ENCODE assay signal across 8 mouse cellular contexts in genomic region chrX:20950191-20950880, GRCm38 (mm10). TPM values are rescaled to one million over a fixed set of nuclear protein-coding genes. Genes with fewer than 3 reads are reported as not detected.
A peak's percentile ranks its signal among the peaks of the same experiment; 100 is the strongest.
DNase-seq lines count a peak whose midpoint lies in the region; ATAC-seq and TF ChIP-seq lines count a peak whose summit lies in the region.

Gene Elk1, minus strand, starts transcription at chrX:20950608.

- dilution Hi-C loops in CH12.LX (cut with MboI; ENCODE audit: extremely low pct_ligation_motif_present, extremely low pct_unique_long_range_greater_than_20kb, low sequenced_read_pairs), result no loop called here

- peaks cover 0 to 4% of the 10 kb centered on the region in 2 experiments; a peak in 1 of 4 replicates for H3K4me1 ChIP-seq in CH12.LX (ENCODE audit: control insufficient read depth in 1 of 2, insufficient read depth in 2 of 2)
- peaks cover 7% of the 10 kb centered on the region; the same call in 1 of the 2 replicates for H3K4me1 ChIP-seq in forebrain, embryonic 12.5 days
- no peaks in the 10 kb centered on the region for H3K4me1 ChIP-seq in heart, postnatal 0 days (ENCODE audit: control insufficient read depth, insufficient read depth)
- H3K4me1 ChIP-seq in liver, embryonic 16.5 days (ENCODE audit: control insufficient read depth, low read depth, low read length), result no peaks in the 10 kb centered on the region
- H3K4me1 ChIP-seq in neural tube, embryonic 13.5 days (replicated peaks), result peaks cover 16% of the 10 kb centered on the region
- H3K4me1 ChIP-seq in testis, adult 2 months (ENCODE audit: control insufficient read depth, insufficient read depth, low read length), result no peaks in the 10 kb centered on the region; the same call in 1 of the 2 replicates

- no peak for TF ChIP-seq EP300 in CH12.LX (IDR thresholded peaks at IDR 0.05; ENCODE audit: low read length)
- TF ChIP-seq EP300 in heart, postnatal 0 days (IDR thresholded peaks at IDR 0.05; ENCODE audit: low read depth), result no peak

- 16% methylated on average over 28 of the region's 30 CpGs for WGBS in forebrain, embryonic 12.5 days
- WGBS in heart, postnatal 0 days, result 13% methylated on average over 27 of the region's 30 CpGs
- 21% methylated on average over 17 of the region's 30 CpGs for WGBS in liver, embryonic 16.5 days (ENCODE audit: insufficient replicate concordance)
- 12% methylated on average over 30 of the region's 30 CpGs for WGBS in neural tube, embryonic 13.5 days

- peak; percentile 45; the same call in 1 of the 2 replicates for TF ChIP-seq POLR2A in CH12.LX (IDR thresholded peaks at IDR 0.05; ENCODE audit: low read depth, low read length)
- TF ChIP-seq POLR2A in testis, adult 2 months (IDR thresholded peaks at IDR 0.05; ENCODE audit: control insufficient read depth, low read depth, low read length), result no peak

- H3K9ac ChIP-seq in CH12.LX (ENCODE audit: insufficient read depth, low read depth), result peak within 1 kb of the TSS; percentile 63
- peak within 1 kb of the TSS; percentile 60 for H3K9ac ChIP-seq in forebrain, embryonic 12.5 days
- H3K9ac ChIP-seq in heart, postnatal 0 days (replicated peaks; ENCODE audit: low read depth, low read length), result peak within 1 kb of the TSS; percentile 52
- H3K9ac ChIP-seq in liver, embryonic 16.5 days (ENCODE audit: low read depth, low read length), result peak within 1 kb of the TSS; percentile 64
- peak within 1 kb of the TSS; percentile 73 for H3K9ac ChIP-seq in neural tube, embryonic 13.5 days

- H3K9me3 ChIP-seq in CH12.LX (replicated peaks; ENCODE audit: low read length), result no peaks in the 10 kb centered on the region
- no peaks in the 10 kb centered on the region for H3K9me3 ChIP-seq in forebrain, embryonic 12.5 days
- no peaks in the 10 kb centered on the region for H3K9me3 ChIP-seq in heart, postnatal 0 days (replicated peaks; ENCODE audit: control insufficient read depth, low read length)
- H3K9me3 ChIP-seq in liver, embryonic 16.5 days (replicated peaks; ENCODE audit: control insufficient read depth, low read length), result no peaks in the 10 kb centered on the region
- H3K9me3 ChIP-seq in neural tube, embryonic 13.5 days, result no peaks in the 10 kb centered on the region

- peak within 1 kb of the TSS; percentile 50; the same call in 1 of the 2 replicates for H3K4me2 ChIP-seq in CH12.LX (ENCODE audit: insufficient read depth, low read depth, poor library complexity, severe bottlenecking)
- peak within 1 kb of the TSS; percentile 52 for H3K4me2 ChIP-seq in forebrain, embryonic 12.5 days
- peak within 1 kb of the TSS; percentile 60 for H3K4me2 ChIP-seq in heart, postnatal 0 days (ENCODE audit: low read depth, low read length)
- H3K4me2 ChIP-seq in liver, embryonic 16.5 days (ENCODE audit: low read depth, low read length), result peak within 1 kb of the TSS; percentile 63
- H3K4me2 ChIP-seq in neural tube, embryonic 13.5 days, result peak within 1 kb of the TSS; percentile 58

- H3K79me2 ChIP-seq in CH12.LX (replicated peaks; ENCODE audit: control insufficient read depth, extremely low read depth, insufficient read depth, poor library complexity, severe bottlenecking), result no peaks in the 10 kb centered on the region

- in situ Hi-C loops in CH12.LX (cut with MboI; ENCODE audit: low pct_ligation_motif_present, low pct_unique_long_range_greater_than_20kb, low sequenced_read_pairs), result loop anchor here (10.0 kb wide), 1 partner anchor 116 kb away; no protein-coding TSS in a partner anchor

- TF ChIP-seq CTCF in CH12.LX (conservative IDR thresholded peaks at IDR 0.05 in 1 of 2, IDR thresholded peaks at IDR 0.05 in 1 of 2; ENCODE audit: low read depth in 2 of 2, low read length in 2 of 2), result no peak
- no peak for TF ChIP-seq CTCF in heart, postnatal 0 days (IDR thresholded peaks at IDR 0.05; ENCODE audit: low read depth)
- no peak for TF ChIP-seq CTCF in testis, adult 2 months (IDR thresholded peaks at IDR 0.05; ENCODE audit: control insufficient read depth, insufficient read depth, insufficient replicate concordance, low read depth, low read length)

- DNase-seq in CH12.LX (ENCODE audit: extremely low read depth), result peak; percentile 90
- peak; percentile 81 for DNase-seq in c-Kit-positive CD71-positive TER-119-negative erythroid progenitor cells, embryonic 14.5 days (ENCODE audit: low read depth)
- peak; percentile 93 for DNase-seq in heart, postnatal 0 days (ENCODE audit: low spot score)
- DNase-seq in kidney, postnatal 4 days, result peak; percentile 84 to 90

- H3K27ac ChIP-seq in CH12.LX (ENCODE audit: insufficient read depth, low read depth), result 0 out of 2 replicates have a peak within 1 kb of the TSS, but pooled peaks have one; percentile 28
- H3K27ac ChIP-seq in forebrain, embryonic 12.5 days, result peak within 1 kb of the TSS; percentile 60
- peak within 1 kb of the TSS; percentile 82 for H3K27ac ChIP-seq in heart, postnatal 0 days (ENCODE audit: low read depth)
- no peak within 1 kb of the TSS for H3K27ac ChIP-seq in liver, embryonic 16.5 days (ENCODE audit: low read length)
- H3K27ac ChIP-seq in neural tube, embryonic 13.5 days (replicated peaks), result peak within 1 kb of the TSS; percentile 79
- peak within 1 kb of the TSS; percentile 63 for H3K27ac ChIP-seq in testis, adult 2 months (ENCODE audit: control insufficient read depth, insufficient read depth, low read depth, low read length)

- peak; percentile 98 for ATAC-seq in forebrain, embryonic 12.5 days (ENCODE audit: low FRiP score)
- ATAC-seq in heart, postnatal 0 days (ENCODE audit: insufficient read depth, low read depth), result peak; percentile 97
- ATAC-seq in liver, embryonic 16.5 days (ENCODE audit: low read depth), result peak; percentile 94
- ATAC-seq in neural tube, embryonic 13.5 days (ENCODE audit: low read depth), result peak; percentile 98

- H3K27me3 ChIP-seq in CH12.LX (replicated peaks), result no peaks in the 10 kb centered on the region
- no peaks in the 10 kb centered on the region for H3K27me3 ChIP-seq in forebrain, embryonic 12.5 days
- no peaks in the 10 kb centered on the region for H3K27me3 ChIP-seq in heart, postnatal 0 days (ENCODE audit: control insufficient read depth, insufficient read depth, low read length)
- no peaks in the 10 kb centered on the region for H3K27me3 ChIP-seq in liver, embryonic 16.5 days (ENCODE audit: control insufficient read depth, insufficient read depth, low read depth, low read length)
- H3K27me3 ChIP-seq in neural tube, embryonic 13.5 days, result no peaks in the 10 kb centered on the region
- H3K27me3 ChIP-seq in testis, adult 2 months (ENCODE audit: control insufficient read depth, insufficient read depth, low read length), result no peaks in the 10 kb centered on the region

- no peak for TF ChIP-seq RAD21 in CH12.LX (IDR thresholded peaks at IDR 0.05; ENCODE audit: low read depth, low read length)

- peaks cover 3 to 14% of the 10 kb centered on the region in 2 experiments for H3K36me3 ChIP-seq in CH12.LX (replicated peaks in 1 of 2; ENCODE audit: control insufficient read depth in 1 of 2, insufficient read depth in 1 of 2, low read length in 1 of 2)
- H3K36me3 ChIP-seq in forebrain, embryonic 12.5 days (replicated peaks), result no peaks in the 10 kb centered on the region
- no peaks in the 10 kb centered on the region for H3K36me3 ChIP-seq in heart, postnatal 0 days (replicated peaks; ENCODE audit: control insufficient read depth, insufficient read depth, low read length)
- no peaks in the 10 kb centered on the region for H3K36me3 ChIP-seq in liver, embryonic 16.5 days (ENCODE audit: control insufficient read depth, insufficient read depth)
- 0 out of 2 replicates have a peak, but pooled peaks cover 3% of the 10 kb centered on the region for H3K36me3 ChIP-seq in neural tube, embryonic 13.5 days
- H3K36me3 ChIP-seq in testis, adult 2 months (ENCODE audit: control insufficient read depth, insufficient read depth, low read length), result no peaks in the 10 kb centered on the region

- peak within 1 kb of the TSS; percentile 62 to 86 (median 64) for H3K4me3 ChIP-seq in CH12.LX (replicated peaks in 1 of 3; ENCODE audit: low read depth in 2 of 3, low read length in 2 of 3, poor library complexity in 1 of 3)
- peak within 1 kb of the TSS; percentile 61 for H3K4me3 ChIP-seq in forebrain, embryonic 12.5 days (replicated peaks)
- H3K4me3 ChIP-seq in heart, postnatal 0 days (ENCODE audit: low read depth, low read length), result peak within 1 kb of the TSS; percentile 69
- H3K4me3 ChIP-seq in liver, embryonic 16.5 days (ENCODE audit: low read depth, low read length), result peak within 1 kb of the TSS; percentile 65
- peak within 1 kb of the TSS; percentile 62 for H3K4me3 ChIP-seq in neural tube, embryonic 13.5 days
- peak within 1 kb of the TSS; percentile 85 for H3K4me3 ChIP-seq in testis, adult 2 months (ENCODE audit: control insufficient read depth, low read depth, low read length)

TF ChIP-seq in CH12.LX, 34 proteins besides CTCF, POLR2A, EP300 and RAD21 (continues in another document):
- no peak for TF ChIP-seq JUN (IDR thresholded peaks at IDR 0.05; ENCODE audit: insufficient read depth, low read depth, low read length)
- no peak for TF ChIP-seq ZNF384 (IDR thresholded peaks at IDR 0.05; ENCODE audit: low read depth, low read length)
- no peak for TF ChIP-seq ZMIZ1 (IDR thresholded peaks at IDR 0.05; ENCODE audit: low read depth, low read length)
- TF ChIP-seq MEF2A (IDR thresholded peaks at IDR 0.05; ENCODE audit: borderline replicate concordance, low read depth, low read length), result no peak
- no peak for TF ChIP-seq IRF4 (IDR thresholded peaks at IDR 0.05; ENCODE audit: low read depth, low read length)
- peak; percentile 46 for TF ChIP-seq CHD2 (IDR thresholded peaks at IDR 0.05; ENCODE audit: low read length)
- peak; percentile 76 for TF ChIP-seq USF1 (IDR thresholded peaks at IDR 0.05; ENCODE audit: low read depth, low read length)
- no peak for TF ChIP-seq ELF1 (IDR thresholded peaks at IDR 0.05; ENCODE audit: low read depth, low read length)
- no peak for TF ChIP-seq UBTF (IDR thresholded peaks at IDR 0.05; ENCODE audit: low read depth, low read length)
- no peak for TF ChIP-seq SIN3A (IDR thresholded peaks at IDR 0.05; ENCODE audit: low read length)
- TF ChIP-seq MAZ (IDR thresholded peaks at IDR 0.05; ENCODE audit: low read depth, low read length), result no peak
- TF ChIP-seq HCFC1 (IDR thresholded peaks at IDR 0.05; ENCODE audit: low read depth, low read length), result no peak
- no peak for TF ChIP-seq ETS1 (conservative IDR thresholded peaks at IDR 0.05; ENCODE audit: low read depth, low read length)

RNA-seq across cellular contexts. Expression of gene Elk1, which starts in this region (rescaled TPM):
- total RNA-seq in CH12.LX (2012; rRNA removed) (4.7 and 4.8 TPM in 2 replicates), CH12.LX (2014; rRNA removed) (3.5 and 4.0 TPM in 2 replicates)
- 7.6 and 8.3 TPM in 2 replicates for polyA plus RNA-seq in CH12.LX (2012; ENCODE audit: insufficient read length, low read depth)
- polyA plus RNA-seq in forebrain, embryonic 12.5 days (2016; fragmentation: Nextera tagmentation; extraction: Ambion mirVana), result 20.2 and 20.4 TPM in 2 replicates
- 21.7 and 22.8 TPM in 2 replicates for total RNA-seq in heart, postnatal 0 days (2014; rRNA removed; ENCODE audit: low replicate concordance)
- 6.6 and 7.0 TPM in 2 replicates for polyA plus RNA-seq in heart, postnatal 0 days (2015; fragmentation: Nextera tagmentation; extraction: Ambion mirVana)
- 2.2 and 2.3 TPM in 2 replicates for polyA plus RNA-seq in liver, embryonic 16.5 days (2015; fragmentation: Nextera tagmentation; extraction: Ambion mirVana)
- 16.1 and 16.4 TPM in 2 replicates for polyA plus RNA-seq in neural tube, embryonic 13.5 days (2015; fragmentation: Nextera tagmentation; extraction: Ambion mirVana)
- 1.8 and 1.9 TPM in 2 replicates for polyA plus RNA-seq in testis, adult 2 months (2012; rRNA removed)
